Mouse (Mus musculus): ENCODE results near the gene Rfx3. TPM values are rescaled to one million over a fixed set of nuclear protein-coding genes. Genes with fewer than 3 reads are reported as not detected.
A peak's percentile ranks its signal among the peaks of the same experiment; 100 is the strongest.

Rfx3 gene
- total RNA-seq, 2 experiments from 2014 or later = 111 to 138 TPM

- DNase-seq (ENCODE audit: extremely low spot score in 1 of 2, low spot score in 1 of 2) = no peak
Observed at GRCm38 (mm10) chr19:27906976-27907375, 104.0 kb downstream of the Rfx3 start.

GRCm38 (mm10) chr19:27905976-27906375, 105.0 kb downstream of the Rfx3 start:
- no peak for DNase-seq (ENCODE audit: extremely low spot score in 1 of 2, low spot score in 1 of 2)

DNA sequence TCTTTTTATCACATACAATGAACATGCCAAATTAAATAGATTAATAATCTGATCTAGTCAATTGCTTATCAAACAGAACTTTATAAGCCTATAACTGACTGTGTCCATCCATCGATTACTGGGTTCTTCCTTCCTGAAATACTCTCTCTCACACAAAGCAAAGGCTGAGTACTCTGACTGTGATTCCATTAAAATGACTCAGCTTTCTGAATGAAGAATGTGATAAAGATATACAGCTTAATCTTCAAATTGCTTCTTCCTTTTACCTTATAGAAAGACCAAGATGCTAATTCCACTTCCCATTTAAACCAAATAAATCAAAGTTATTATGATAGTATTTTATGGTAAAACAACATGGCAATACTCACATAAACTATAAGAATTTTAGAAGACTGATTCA, 105.8 kb downstream of the Rfx3 start:
- no peak for DNase-seq (ENCODE audit: extremely low spot score in 1 of 2, low spot score in 1 of 2)

- no peak for DNase-seq (ENCODE audit: extremely low spot score in 1 of 2, low spot score in 1 of 2)
Observed at GRCm38 (mm10) chr19:27904655-27905054, 106.3 kb downstream of the Rfx3 start.

DNA sequence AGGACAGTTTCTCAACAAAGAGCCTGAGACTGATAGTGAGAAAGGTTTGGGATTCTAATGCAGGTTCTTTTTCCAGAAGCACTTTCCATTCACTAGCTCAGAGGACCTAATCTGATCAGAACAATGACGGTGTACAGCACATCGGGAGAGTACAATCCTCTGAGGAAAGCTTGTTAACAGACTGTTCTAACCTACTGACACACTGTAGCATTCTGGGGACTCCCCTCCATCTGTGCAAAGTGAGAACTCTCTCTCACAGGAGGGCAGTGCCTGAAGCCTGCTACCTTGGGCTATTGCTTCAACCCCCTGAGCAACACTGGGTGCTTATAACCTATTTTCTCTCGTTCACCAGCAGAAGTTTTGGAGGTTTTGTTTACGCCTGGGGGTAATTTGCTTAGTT, 106.8 kb downstream of the Rfx3 start:
- no peak for DNase-seq (ENCODE audit: extremely low spot score in 1 of 2, low spot score in 1 of 2)

- no peak for DNase-seq (ENCODE audit: extremely low spot score in 1 of 2, low spot score in 1 of 2)
Observed at GRCm38 (mm10) chr19:27902601-27903000, 108.4 kb downstream of the Rfx3 start.

DNA sequence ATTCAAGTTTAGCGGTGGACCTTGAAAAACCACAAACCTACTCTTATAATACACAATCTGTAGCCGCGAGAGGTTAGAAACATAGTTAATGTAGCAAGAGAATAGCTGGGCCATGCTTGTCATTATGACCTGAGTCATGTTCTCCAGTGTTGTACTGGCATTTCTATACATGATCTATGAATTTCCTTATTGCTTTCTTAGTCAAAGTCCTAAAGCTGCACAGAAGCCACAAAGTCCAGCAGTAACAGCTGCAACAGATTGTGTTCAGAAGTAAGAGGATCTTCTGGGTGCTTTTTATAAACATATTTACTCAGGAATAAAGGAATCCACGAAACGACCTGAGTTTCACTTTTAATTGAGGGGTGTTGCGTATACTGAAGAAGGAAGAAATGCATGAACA, 109.3 kb downstream of the Rfx3 start:
- no peak for DNase-seq (ENCODE audit: extremely low spot score in 1 of 2, low spot score in 1 of 2)

- no peak for DNase-seq (ENCODE audit: extremely low spot score in 1 of 2, low spot score in 1 of 2)
Observed at GRCm38 (mm10) chr19:27884520-27884919, 126.4 kb downstream of the Rfx3 start.

GRCm38 (mm10) chr19:27877429-27877828, 133.5 kb downstream of the Rfx3 start:
- no peak for DNase-seq (ENCODE audit: extremely low spot score in 1 of 2, low spot score in 1 of 2)

- no peak for DNase-seq (ENCODE audit: extremely low spot score in 1 of 2, low spot score in 1 of 2)
Observed at GRCm38 (mm10) chr19:27870794-27871193, 140.2 kb downstream of the Rfx3 start.

DNA sequence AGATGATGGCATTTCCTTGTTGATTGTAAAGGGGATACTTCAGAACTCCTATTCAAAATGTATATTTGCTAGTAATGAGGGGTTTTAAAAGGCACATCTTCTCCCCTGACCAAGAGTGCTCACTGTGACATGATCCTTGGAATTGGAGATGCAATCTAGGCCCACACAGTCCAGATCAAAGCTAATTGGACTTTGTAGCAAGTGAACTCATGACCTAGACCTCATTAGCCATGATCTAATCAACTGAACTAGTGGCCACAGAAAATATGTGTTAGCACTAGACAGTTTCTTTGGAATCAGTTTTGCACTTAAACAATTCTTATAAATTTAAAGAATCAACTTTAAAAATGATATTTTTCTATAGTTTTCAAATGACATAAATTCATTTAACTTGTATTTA, 151.3 kb downstream of the Rfx3 start:
- no peak for DNase-seq (ENCODE audit: extremely low spot score in 1 of 2, low spot score in 1 of 2)

DNA sequence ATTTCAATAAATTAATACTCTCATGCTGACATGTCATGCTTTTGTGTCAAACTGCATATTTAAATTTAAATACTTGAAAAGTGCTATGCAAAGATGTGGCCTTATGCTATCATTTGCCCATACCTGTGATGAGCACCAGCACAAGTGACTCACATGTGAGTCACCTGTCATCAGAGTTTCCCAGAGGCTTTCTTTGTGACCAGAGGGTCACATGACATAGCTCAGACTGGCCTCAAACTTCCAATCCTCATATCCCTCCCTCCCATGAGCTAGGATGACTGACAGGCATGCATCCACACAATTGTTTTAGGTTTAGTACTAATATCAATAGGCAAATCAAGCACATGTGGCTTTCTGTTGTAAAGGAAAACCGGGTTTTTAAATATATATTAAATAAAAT, 162.0 kb downstream of the Rfx3 start:
- no peak for DNase-seq (ENCODE audit: extremely low spot score in 1 of 2, low spot score in 1 of 2)

GRCm38 (mm10) chr19:27847055-27847454, 163.9 kb downstream of the Rfx3 start:
- no peak for DNase-seq (ENCODE audit: extremely low spot score in 1 of 2, low spot score in 1 of 2)

DNA sequence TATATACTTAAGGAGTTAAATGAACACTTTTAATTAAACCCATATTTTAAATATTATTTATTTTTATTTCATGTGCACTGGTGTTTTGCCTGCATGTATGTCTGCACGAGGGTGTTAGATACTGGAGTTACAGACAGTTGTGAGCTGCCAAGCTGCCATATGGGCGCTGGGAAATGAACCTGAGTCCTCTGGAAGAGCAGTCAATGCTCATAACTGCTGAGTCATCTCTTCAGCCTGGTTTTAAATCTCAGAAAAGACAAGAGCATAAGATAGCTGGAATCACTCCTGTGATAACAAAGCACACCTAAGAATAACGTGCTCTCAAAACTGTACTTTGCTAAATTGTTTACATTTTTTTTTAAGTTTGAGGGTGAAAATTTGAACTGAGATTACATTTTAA, 172.3 kb downstream of the Rfx3 start:
- no peak for DNase-seq (ENCODE audit: extremely low spot score in 1 of 2, low spot score in 1 of 2)

- no peak for DNase-seq (ENCODE audit: extremely low spot score in 1 of 2, low spot score in 1 of 2)
Observed at GRCm38 (mm10) chr19:27838041-27838440, 172.9 kb downstream of the Rfx3 start.

GRCm38 (mm10) chr19:27832448-27832847, 178.5 kb downstream of the Rfx3 start:
- no peak for DNase-seq (ENCODE audit: extremely low spot score in 1 of 2, low spot score in 1 of 2)

DNA sequence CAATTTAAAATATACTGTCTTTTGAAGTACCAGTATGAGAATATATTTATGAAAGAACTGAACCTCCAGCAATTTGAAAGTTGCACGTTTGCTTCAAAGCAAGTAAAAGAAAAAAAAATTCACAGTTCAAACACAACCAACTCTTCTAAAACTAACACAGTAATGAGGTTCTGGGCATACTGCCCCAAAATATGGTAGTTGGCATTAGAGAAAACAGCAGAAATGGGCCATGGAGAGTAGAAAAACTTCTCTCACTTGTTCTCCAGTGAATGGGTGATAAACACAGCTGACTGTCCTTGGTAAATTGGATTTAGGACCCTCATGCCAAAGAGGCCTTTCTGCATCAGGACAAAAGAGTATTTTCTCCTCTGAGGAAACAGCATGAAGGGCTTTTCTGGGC, 182.7 kb downstream of the Rfx3 start:
- DNase-seq (ENCODE audit: extremely low spot score in 1 of 2, low spot score in 1 of 2) = no peak

- DNase-seq (ENCODE audit: extremely low spot score in 1 of 2, low spot score in 1 of 2) = no peak
Observed at GRCm38 (mm10) chr19:27817661-27818060, 193.3 kb downstream of the Rfx3 start.

DNA sequence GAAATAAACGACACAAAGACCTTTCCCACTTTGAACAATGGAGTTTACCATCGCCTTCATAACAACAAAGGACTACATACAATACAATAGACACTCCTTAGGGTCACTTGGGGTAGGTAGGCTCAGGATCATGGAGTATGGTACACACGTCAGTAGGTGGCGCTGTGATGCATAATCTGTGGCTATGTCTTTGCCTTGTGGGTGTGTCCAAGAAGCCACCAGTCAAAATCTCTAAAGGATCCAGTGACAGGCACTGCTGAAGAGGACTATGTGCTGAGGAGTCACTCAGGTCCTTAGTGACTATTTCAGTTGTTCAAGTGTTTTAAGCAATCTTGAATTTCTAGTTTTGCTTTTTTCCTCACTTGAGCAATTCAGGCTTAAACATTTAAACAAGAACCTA, 230.9 kb downstream of the Rfx3 start:
- DNase-seq (ENCODE audit: extremely low spot score in 1 of 2, low spot score in 1 of 2) = peak in 1 of 2 experiments; percentile 46

GRCm38 (mm10) chr19:27770716-27771265, 240.2 kb downstream of the Rfx3 start:
- no peak for DNase-seq (ENCODE audit: extremely low spot score in 1 of 2, low spot score in 1 of 2)

DNA sequence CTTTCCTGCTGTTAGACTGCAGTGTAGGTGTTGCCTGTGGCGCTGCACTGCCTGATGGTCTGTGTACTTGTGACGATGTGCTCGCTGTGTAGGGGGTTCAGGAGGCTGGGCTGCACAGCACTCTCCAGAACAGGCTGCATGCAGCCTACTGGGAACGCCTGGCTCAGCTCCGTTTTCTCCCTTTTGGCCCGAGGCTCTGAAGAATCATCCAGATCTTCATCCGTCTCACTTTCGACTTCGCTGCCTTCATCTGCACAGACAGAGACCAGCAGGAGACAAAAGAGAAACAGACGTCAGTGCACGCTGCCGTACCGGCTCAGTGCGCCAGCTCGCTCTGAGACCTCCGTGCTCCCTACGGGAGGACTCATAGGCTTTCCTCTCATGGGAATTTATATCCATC, 242.5 kb downstream of the Rfx3 start:
- no peak for DNase-seq (ENCODE audit: extremely low spot score in 1 of 2, low spot score in 1 of 2)

GRCm38 (mm10) chr19:27760309-27760708, 250.7 kb downstream of the Rfx3 start:
- DNase-seq (ENCODE audit: extremely low spot score in 1 of 2, low spot score in 1 of 2) = no peak

DNA sequence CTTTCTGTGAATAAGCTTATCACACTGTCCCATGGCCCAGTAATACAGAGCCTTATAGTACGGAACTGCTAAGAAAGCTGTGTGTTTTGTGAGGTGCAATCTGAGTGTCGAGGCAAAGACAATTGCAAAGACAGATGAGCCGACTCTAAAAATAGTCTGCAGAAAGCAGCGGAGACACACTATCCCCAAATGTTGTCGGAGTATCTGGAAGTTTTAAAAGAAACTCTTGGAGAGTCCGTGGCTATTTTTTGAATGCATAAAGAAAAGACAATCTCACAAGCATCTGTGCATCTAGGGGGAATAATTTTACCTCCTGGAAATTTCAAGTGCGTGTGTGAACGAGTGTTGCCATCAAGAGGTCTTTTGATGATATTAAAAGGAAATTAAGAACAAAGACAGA, 251.6 kb downstream of the Rfx3 start:
- no peak for DNase-seq (ENCODE audit: extremely low spot score in 1 of 2, low spot score in 1 of 2)
